Mouse (Mus musculus) embryo, embryonic 11 days (tissue): ENCODE data around the gene Zfp579.
"Not testable (repeated sequence)": the region's sequence is repeated elsewhere in the genome, so short reads cannot be mapped to it uniquely, and the experiment has no call there.

ENCODE experiments used
- DNase-seq: peaks from one replicate; pipeline ENCODE4 v3.0.0-alpha.2; 2015

Gene Zfp579

GRCm38 (mm10) chr7:5015118-5016001 lies 19.4 kb upstream of the Zfp579 start, which contains the start of gene Gm44973:
TSS of gene Gm44973 (plus strand) at chr7:5015496.
- DNase-seq, result peak; percentile 98

GRCm38 (mm10) chr7:5014251-5015117 lies 18.5 kb upstream of the Zfp579 start, which contains the start of the genes Zfp524 and Fiz1:
TSS of gene Zfp524 (plus strand) at chr7:5014415.
TSS of gene Fiz1 (minus strand) at chr7:5014697.
- peak; percentile 97 for DNase-seq

- no peak for DNase-seq
Measured at GRCm38 (mm10) chr7:5012681-5013513, 16.9 kb upstream of the Zfp579 start.

GRCm38 (mm10) chr7:5008229-5008628 lies 12.3 kb upstream of the Zfp579 start:
- no peak for DNase-seq

- not testable (repeated sequence) for DNase-seq
Measured at GRCm38 (mm10) chr7:5002876-5003275, 6.9 kb upstream of the Zfp579 start.

- DNase-seq, result no peak
Measured at GRCm38 (mm10) chr7:4999876-5000275, 3.9 kb upstream of the Zfp579 start.

GRCm38 (mm10) chr7:4996934-4997333 lies 976 bp upstream of the Zfp579 start:
- DNase-seq, result no peak

GRCm38 (mm10) chr7:4995268-4996002 lies 523 bp downstream of the Zfp579 start:
- no peak for DNase-seq

- DNase-seq, result no peak
Measured at GRCm38 (mm10) chr7:4993999-4994788, 1.8 kb downstream of the Zfp579 start.

- no peak for DNase-seq
Measured at GRCm38 (mm10) chr7:4993347-4993998, 2.5 kb downstream of the Zfp579 start.

GRCm38 (mm10) chr7:4988250-4988649 lies 7.7 kb downstream of the Zfp579 start:
- no peak for DNase-seq

- no peak for DNase-seq
Measured at GRCm38 (mm10) chr7:4976832-4977231, 19.1 kb downstream of the Zfp579 start.

GRCm38 (mm10) chr7:4975455-4975854 lies 20.5 kb downstream of the Zfp579 start:
- no peak for DNase-seq

- no peak for DNase-seq
Measured at GRCm38 (mm10) chr7:4972321-4973047, 23.5 kb downstream of the Zfp579 start.

GRCm38 (mm10) chr7:4971710-4972109 lies 24.2 kb downstream of the Zfp579 start:
- no peak for DNase-seq

- DNase-seq, result no peak
Measured at GRCm38 (mm10) chr7:4971068-4971467, 24.9 kb downstream of the Zfp579 start, which contains the start of gene Sbk3. TSS of gene Sbk3 (minus strand) at chr7:4971168.

GRCm38 (mm10) chr7:4964988-4965387 lies 31.0 kb downstream of the Zfp579 start:
- no peak for DNase-seq

GRCm38 (mm10) chr7:4964272-4964671 lies 31.7 kb downstream of the Zfp579 start, which contains the start of gene Sbk2:
TSS of gene Sbk2 (minus strand) at chr7:4964406.
- peak; percentile 72 for DNase-seq

- no peak for DNase-seq
Measured at GRCm38 (mm10) chr7:4963527-4963926, 32.4 kb downstream of the Zfp579 start.

- no peak for DNase-seq
Measured at GRCm38 (mm10) chr7:4957361-4957760, 38.6 kb downstream of the Zfp579 start.
